Mouse (Mus musculus): Measurements from ENCODE around the gene Nkpd1. TPM values are rescaled to one million over a fixed set of nuclear protein-coding genes. Genes with fewer than 3 reads are reported as not detected.

Gene Nkpd1
- polyA plus RNA-seq, 1 experiment from 2014 or later = 0.32 TPM

DNA sequence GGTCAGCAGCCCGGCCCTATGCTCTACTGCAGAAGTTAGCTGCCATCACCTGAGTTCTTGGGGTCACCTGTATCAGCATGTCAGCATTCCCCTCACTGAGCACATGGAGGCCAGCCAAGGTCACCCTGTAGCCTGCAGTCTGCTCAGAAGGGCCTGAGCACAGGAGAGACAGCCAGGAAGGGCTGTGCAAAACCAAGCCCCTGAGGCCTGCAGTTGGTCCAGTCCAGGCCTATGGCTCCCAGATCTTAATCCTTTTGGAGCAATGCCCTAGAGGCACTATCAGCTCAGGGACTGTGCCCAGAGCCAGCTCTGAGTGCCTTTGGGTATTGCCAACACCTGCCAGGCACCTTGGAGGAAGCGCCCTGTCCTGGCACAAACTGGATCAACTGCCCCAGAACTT is 39.4 kb downstream of the Nkpd1 start:
- Histone ChIP-seq H3K9ac (peak overlapping the region; percentile 36), H3K4me3 (no peak overlapping the region), H3K9me3 (no peaks in the 10 kb centered on the region), H3K4me2 (no peak overlapping the region), H3K27me3 (no peaks in the 10 kb centered on the region), H3K36me3 (peaks cover 41% of the 10 kb centered on the region), H3K27ac (no peak overlapping the region), H3K4me1 (replicated peaks) (peaks cover 73% of the 10 kb centered on the region)
- 94% methylated on average over 2 of the region's 2 CpGs for WGBS
- ATAC-seq (ENCODE audit: low FRiP score) = no peak

DNA sequence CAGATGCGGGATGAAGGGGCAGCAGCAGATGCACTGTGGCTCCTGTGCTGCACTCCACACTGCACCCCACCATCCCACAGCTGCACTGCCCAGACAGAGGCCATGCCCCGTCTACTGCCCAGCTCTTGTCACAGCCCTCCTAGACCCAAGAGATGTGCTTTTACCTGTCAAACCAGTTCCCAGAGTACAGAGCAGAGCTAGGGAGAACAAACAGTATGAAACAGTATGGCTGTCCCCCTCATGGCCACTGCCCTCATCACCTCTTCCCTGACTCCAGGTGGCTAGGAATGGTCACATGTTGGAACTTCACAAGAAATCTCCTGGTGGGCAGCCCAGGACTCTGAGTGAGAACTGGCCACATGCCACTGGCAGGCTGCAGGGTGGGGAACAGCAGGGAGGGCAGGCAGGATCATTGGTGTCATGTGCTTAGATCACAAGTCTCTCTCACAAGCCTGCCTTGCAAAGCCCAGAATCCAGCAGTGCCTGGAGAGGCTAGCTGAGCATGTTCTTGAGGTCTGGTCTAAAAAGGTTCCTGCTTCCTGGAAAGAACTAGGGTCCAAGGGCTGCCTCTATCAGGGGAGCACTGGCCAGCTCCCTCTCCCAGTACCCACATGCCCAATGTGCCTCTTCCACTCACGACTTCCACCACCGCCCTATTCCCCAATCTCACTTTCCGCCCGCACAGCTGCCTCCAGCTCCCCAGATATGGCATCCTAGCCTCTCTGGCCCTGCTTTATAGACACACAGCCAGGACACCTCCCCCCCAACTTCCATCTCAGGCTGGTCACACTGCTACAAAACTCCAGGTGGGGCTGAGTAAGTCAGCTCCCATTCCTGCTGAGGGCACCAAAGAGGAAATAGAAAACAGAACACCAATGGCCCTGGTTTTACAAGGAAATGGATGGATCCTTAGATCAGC is 40.6 kb downstream of the Nkpd1 start:
- peaks cover 29% of the 10 kb centered on the region for H3K36me3 ChIP-seq
- H3K4me3 ChIP-seq = no peak overlapping the region
- no peak for ATAC-seq (ENCODE audit: low FRiP score)
- peaks cover 70% of the 10 kb centered on the region for H3K4me1 ChIP-seq (replicated peaks)
- no peaks in the 10 kb centered on the region for H3K9me3 ChIP-seq
- H3K27me3 ChIP-seq = no peaks in the 10 kb centered on the region
- WGBS = 94% methylated on average over 6 of the region's 6 CpGs
- peak overlapping the region; percentile 56 for H3K9ac ChIP-seq
- H3K27ac ChIP-seq = no peak overlapping the region
- H3K4me2 ChIP-seq = peak overlapping the region; percentile 100

DNA sequence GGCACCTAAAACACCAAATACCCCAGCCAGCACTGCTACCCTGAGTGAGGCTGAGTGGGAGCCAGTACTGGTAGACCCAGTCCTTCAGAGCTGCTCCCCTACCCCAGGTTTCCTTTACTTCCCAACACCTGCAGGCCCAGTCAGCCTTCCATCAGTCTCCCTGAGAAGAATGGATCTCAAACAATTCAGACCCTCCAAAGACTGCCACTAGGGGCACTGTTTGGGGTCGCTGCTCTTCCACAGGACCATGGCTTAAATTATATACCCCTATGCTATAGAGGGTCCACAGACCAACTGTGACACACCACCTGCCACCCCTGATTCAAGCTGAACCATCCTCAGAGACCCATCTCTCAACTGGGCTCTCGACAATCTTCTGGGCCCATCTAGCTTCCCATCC is 41.3 kb downstream of the Nkpd1 start:
- 41% methylated on average over 2 of the region's 2 CpGs for WGBS
- H3K4me3 ChIP-seq = peak overlapping the region; percentile 99

DNA sequence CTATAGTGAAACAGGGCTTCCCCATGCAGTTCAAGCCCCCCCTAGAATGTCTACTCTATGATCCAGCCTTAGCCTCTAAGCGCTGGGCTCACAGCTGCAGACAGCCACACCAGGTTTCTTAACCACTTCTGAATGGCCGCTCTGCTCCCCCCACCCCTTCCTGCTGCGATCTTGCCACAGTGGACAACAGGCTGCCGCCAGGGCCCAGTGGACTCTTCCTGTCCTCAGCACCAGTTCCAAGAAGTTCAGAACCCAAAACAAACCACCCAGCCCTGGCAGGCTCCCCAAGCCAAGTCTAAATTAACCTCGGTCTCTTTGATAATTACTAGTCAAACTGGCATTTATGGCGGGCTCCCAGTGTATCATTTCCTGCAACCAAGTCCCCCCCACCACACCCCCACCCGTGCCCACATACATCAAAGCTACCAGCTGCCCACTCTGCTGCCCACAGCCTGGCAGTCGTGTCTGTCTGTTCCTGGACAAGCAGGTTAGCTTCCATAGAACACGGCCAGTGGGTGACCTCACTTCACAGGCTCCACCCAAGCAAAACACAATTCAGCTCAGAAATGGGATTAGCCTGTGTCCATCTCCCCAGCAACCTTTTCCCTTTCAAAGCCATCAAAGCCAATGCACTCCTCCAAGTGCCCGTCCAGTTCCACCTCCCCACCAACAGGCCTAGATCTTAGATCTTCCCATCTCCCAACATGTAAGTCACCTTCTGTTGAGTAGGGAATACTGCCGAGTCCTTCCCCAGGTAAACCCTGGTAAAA is 43.0 kb downstream of the Nkpd1 start:
- Histone ChIP-seq H3K4me1 (replicated peaks) (peaks cover 65% of the 10 kb centered on the region), H3K27ac (peak overlapping the region; percentile 96; the same call in 1 of the 2 replicates)

More for the DNA sequence above, 41.3 kb downstream of the Nkpd1 start:
- Histone ChIP-seq H3K9ac (peak overlapping the region; percentile 56), H3K4me1 (replicated peaks) (peaks cover 71% of the 10 kb centered on the region), H3K4me2 (peak overlapping the region; percentile 100), H3K36me3 (peaks cover 22% of the 10 kb centered on the region), H3K27me3 (no peaks in the 10 kb centered on the region), H3K27ac (no peak overlapping the region), H3K9me3 (no peaks in the 10 kb centered on the region)
- ATAC-seq (ENCODE audit: low FRiP score) = no peak

DNA sequence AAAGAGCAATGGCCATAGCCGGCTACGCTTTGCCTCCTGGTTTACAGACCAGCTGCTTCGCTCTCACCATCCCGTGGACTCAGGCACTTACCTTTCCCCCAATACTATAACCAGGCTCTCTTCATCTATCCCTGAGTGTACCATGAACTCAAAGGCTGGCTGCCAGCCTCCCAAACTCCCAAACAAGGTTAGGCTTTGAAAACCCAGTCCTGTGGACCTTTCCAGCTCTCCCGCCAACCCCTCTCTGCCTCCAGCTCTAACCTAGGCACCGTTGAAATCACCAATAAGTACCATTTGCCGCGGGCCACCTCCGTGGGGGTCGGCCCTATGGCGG is 43.8 kb downstream of the Nkpd1 start:
- H3K27ac ChIP-seq = peak overlapping the region; percentile 96
- H3K9ac ChIP-seq = peak overlapping the region; percentile 98
- WGBS = 2% methylated on average over 11 of the region's 11 CpGs
- peak overlapping the region; percentile 100 for H3K4me2 ChIP-seq
- peak overlapping the region; percentile 99 for H3K4me3 ChIP-seq
- ATAC-seq (ENCODE audit: low FRiP score) = no peak
- H3K4me1 ChIP-seq (replicated peaks) = peaks cover 63% of the 10 kb centered on the region
- H3K9me3 ChIP-seq = peaks cover 3% of the 10 kb centered on the region; the same call in 1 of the 2 replicates
- peaks cover 27% of the 10 kb centered on the region for H3K36me3 ChIP-seq
- no peaks in the 10 kb centered on the region for H3K27me3 ChIP-seq

More for the DNA sequence above, 43.0 kb downstream of the Nkpd1 start:
- Histone ChIP-seq H3K4me2 (peak overlapping the region; percentile 100), H3K9ac (peak overlapping the region; percentile 98), H3K4me3 (peak overlapping the region; percentile 99), H3K36me3 (peaks cover 27% of the 10 kb centered on the region), H3K9me3 (peaks cover 3% of the 10 kb centered on the region; the same call in 1 of the 2 replicates), H3K27me3 (no peaks in the 10 kb centered on the region)
- 31% methylated on average over 11 of the region's 11 CpGs for WGBS
- ATAC-seq (ENCODE audit: low FRiP score) = no peak

DNA sequence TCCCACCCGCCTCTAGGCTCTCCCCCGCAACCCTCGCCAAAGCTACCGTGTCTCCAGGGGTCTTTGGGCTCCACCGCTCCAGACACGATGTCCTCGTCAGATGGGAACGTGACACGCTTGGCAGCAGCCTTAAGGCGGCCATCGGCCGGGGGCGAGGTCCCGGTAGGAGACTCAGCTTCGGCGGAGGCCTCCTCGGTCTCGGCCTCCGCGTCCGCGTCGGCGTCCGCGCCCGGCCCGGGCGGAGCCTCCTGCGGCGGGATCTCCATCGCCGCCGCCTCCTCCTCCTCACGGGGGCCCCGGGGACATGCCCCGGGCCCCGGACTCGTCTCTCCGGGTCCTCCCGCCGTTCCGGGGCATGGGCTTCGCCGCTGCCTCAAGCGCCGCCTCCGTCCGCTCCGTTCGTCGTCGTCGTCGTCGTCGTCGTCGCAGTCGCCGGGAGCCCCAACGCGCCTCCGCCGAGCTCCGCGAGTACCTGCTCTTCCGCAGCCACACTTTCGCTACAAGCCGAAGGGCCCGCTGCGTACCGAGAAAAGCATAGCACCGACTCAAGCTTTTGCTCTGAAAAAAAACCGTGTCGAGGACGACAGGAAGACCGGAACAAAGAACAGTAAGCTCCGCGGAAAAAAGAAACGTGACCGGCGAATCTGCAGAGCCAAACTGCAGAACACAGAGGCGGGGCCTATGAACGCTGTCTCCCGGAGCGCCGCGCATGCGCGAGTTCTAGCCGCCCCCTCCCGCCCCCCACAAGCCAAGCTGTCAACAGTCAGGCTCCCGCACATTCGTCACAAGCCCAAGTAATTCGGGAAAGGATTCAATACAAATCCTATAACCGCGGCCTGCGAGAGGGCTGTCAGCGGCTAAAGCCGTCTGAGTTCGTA is 44.4 kb downstream of the Nkpd1 start:
- peak; percentile 84 for ATAC-seq (ENCODE audit: low FRiP score)
- Histone ChIP-seq H3K9me3 (peaks cover 3% of the 10 kb centered on the region; the same call in 1 of the 2 replicates), H3K4me1 (replicated peaks) (peaks cover 57% of the 10 kb centered on the region), H3K36me3 (peaks cover 27% of the 10 kb centered on the region), H3K4me3 (peak overlapping the region; percentile 99), H3K27me3 (no peaks in the 10 kb centered on the region), H3K9ac (peak overlapping the region; percentile 98), H3K27ac (peak overlapping the region; percentile 96), H3K4me2 (peak overlapping the region; percentile 100)
- WGBS = under 1% methylated on average over 86 of the region's 102 CpGs

DNA sequence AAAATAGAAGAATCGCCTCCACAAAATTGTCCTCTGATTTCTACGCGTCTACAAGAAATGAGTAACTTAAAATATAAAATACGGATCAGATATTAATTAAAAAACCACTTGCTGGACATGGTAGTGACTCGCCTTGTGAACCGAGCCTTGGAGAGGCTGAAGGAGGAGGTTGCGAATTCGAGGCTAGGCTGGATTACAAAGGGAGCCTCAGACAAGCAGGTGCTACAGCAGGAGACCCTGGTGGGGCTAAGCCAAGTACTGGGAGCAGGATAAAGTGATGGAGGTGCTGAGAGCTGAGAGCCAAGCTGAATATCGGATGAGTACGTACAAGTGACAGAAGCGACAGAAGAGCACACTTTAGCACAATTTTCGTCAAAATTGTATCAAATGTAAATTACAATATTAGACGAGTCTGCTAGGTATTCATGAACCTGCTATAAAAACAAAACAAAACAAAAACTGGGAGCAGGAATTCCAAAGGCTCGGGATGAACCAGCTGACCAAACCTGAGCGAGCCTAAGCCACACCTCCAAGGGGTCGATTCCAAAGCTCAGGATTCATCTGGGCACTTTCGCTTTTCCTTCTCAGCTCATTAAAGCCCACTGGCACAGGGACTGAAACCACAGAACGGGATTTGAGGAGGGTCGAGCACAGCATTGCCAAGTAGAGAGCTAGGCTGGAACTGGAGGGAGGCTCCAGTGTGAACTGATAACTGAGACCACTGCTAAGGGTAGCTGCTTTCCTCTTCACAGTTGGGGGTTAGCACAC is 45.2 kb downstream of the Nkpd1 start, which contains the start of gene Ppp1r37:
Gene Ppp1r37, minus strand, starts transcription at position 434 of the 768 bp plus-strand sequence.
- Histone ChIP-seq H3K4me1 (replicated peaks) (peaks cover 49% of the 10 kb centered on the region), H3K27ac (peak within 1 kb of the TSS; percentile 96), H3K4me3 (peak within 1 kb of the TSS; percentile 99), H3K9ac (peak within 1 kb of the TSS; percentile 98), H3K27me3 (no peaks in the 10 kb centered on the region), H3K36me3 (peaks cover 24% of the 10 kb centered on the region), H3K4me2 (peak within 1 kb of the TSS; percentile 100), H3K9me3 (peaks cover 3% of the 10 kb centered on the region; the same call in 1 of the 2 replicates)
- ATAC-seq (ENCODE audit: low FRiP score) = peak; percentile 55
- WGBS = 3% methylated on average over 19 of the region's 19 CpGs

DNA sequence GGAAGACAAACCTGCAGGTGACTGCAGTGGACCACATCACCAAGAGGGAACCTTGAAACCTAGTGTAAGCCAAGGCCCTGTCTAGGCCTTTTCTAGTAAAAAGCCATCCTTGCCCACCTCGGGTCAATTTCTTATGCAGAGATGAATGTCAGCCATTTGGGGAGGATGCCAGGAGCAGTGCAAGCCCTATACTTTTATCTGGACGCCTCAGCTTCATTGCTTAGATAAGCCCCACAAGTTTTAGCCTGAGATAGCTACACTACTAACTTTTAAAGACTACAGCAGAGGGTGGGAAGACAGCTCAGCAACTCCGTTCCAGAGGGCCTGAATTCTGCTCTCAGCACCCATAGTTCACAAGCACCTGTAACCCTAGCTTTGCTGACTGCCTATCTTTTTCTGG is 46.2 kb downstream of the Nkpd1 start:
- ATAC-seq (ENCODE audit: low FRiP score) = no peak
- no peak overlapping the region for H3K9ac ChIP-seq
- no peak overlapping the region for H3K4me2 ChIP-seq
- H3K4me1 ChIP-seq (replicated peaks) = peaks cover 39% of the 10 kb centered on the region
- H3K27ac ChIP-seq = no peak overlapping the region
- H3K36me3 ChIP-seq = peaks cover 25% of the 10 kb centered on the region
- 90% methylated on average over 3 of the region's 3 CpGs for WGBS
- H3K4me3 ChIP-seq = no peak overlapping the region
- peaks cover 3% of the 10 kb centered on the region; the same call in 1 of the 2 replicates for H3K9me3 ChIP-seq
- H3K27me3 ChIP-seq = no peaks in the 10 kb centered on the region

DNA sequence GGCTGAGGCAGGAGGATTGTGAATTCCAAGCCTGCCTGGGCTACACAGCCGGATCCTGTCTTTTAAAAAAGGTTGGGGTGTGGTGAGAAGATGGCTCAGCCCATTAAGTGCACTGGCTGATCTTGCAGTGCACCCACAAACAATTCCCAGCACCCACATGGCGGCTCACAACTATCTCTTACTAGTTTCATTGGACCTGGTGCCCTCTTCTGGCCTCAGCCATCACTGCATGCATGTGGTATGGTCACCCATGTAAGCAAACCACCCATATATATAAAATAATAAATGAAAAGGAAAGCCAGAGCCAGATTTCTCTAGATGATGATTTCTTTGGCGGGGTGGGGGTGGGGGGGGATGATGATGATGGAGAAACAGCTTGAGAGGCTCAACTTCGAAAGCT is 46.8 kb downstream of the Nkpd1 start:
- H3K4me3 ChIP-seq = no peak overlapping the region
- peaks cover 3% of the 10 kb centered on the region; the same call in 1 of the 2 replicates for H3K9me3 ChIP-seq
- H3K4me2 ChIP-seq = no peak overlapping the region
- ATAC-seq (ENCODE audit: low FRiP score) = no peak
- no peaks in the 10 kb centered on the region for H3K27me3 ChIP-seq
- H3K9ac ChIP-seq = no peak overlapping the region
- 89% methylated on average over 4 of the region's 4 CpGs for WGBS
- H3K36me3 ChIP-seq = peaks cover 31% of the 10 kb centered on the region
- H3K4me1 ChIP-seq (replicated peaks) = peaks cover 33% of the 10 kb centered on the region
- no peak overlapping the region for H3K27ac ChIP-seq

DNA sequence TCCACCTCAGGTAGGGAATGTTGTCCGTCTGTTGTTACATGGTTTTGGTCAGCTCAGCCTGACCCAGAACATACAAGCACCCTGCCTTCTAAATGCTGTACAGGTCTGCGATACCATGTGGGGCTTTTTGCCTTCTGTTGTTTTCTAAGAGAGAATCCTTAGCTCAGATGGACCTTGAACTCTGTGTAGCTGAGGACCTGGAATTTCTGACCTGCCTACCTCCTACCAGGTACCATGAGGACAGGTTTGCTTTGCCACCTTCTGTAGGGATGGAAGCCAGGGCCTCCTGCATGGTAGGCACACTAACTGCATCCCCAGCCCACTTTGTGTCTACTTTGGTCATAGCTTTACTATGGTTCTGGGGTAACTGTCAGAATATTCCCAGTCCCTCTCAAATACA is 48.2 kb downstream of the Nkpd1 start:
- H3K36me3 ChIP-seq = peaks cover 42% of the 10 kb centered on the region
- 100% methylated on average over 2 of the region's 2 CpGs for WGBS
- no peak overlapping the region for H3K27ac ChIP-seq
- H3K4me3 ChIP-seq = no peak overlapping the region
- H3K4me2 ChIP-seq = no peak overlapping the region
- peaks cover 3% of the 10 kb centered on the region; the same call in 1 of the 2 replicates for H3K9me3 ChIP-seq
- peaks cover 19% of the 10 kb centered on the region for H3K4me1 ChIP-seq (replicated peaks)
- H3K9ac ChIP-seq = no peak overlapping the region
- no peak for ATAC-seq (ENCODE audit: low FRiP score)
- no peaks in the 10 kb centered on the region for H3K27me3 ChIP-seq

DNA sequence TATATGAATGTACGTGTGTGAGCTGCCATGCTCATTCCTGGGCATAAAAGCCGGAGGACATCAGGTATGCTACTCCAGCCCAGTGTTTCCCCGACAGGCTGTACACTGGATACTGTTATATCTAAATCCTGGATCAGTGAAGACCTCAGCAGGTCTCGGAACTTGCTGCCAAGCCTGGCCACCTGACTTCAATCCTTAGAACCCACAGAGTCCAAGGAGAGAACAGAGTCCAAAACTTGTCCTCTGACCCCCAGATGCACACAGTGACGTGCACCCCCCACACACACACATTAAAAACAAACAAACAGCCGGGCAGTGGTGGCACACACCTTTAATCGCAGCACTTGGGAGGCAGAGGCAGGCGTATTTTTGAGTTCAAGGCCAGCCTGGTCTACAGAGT is 49.8 kb downstream of the Nkpd1 start:
- H3K9ac ChIP-seq = no peak overlapping the region
- ATAC-seq (ENCODE audit: low FRiP score) = no peak

More for the DNA sequence above, 49.8 kb downstream of the Nkpd1 start:
- WGBS = 94% methylated on average over 8 of the region's 8 CpGs
- Histone ChIP-seq H3K27ac (no peak overlapping the region), H3K36me3 (peaks cover 42% of the 10 kb centered on the region), H3K4me1 (replicated peaks) (peaks cover 25% of the 10 kb centered on the region), H3K27me3 (no peaks in the 10 kb centered on the region), H3K4me3 (no peak overlapping the region), H3K4me2 (no peak overlapping the region), H3K9me3 (peaks cover 3% of the 10 kb centered on the region; the same call in 1 of the 2 replicates)
